ENCODE assay signal across 38 mouse cellular contexts in the genomic region with DNA sequence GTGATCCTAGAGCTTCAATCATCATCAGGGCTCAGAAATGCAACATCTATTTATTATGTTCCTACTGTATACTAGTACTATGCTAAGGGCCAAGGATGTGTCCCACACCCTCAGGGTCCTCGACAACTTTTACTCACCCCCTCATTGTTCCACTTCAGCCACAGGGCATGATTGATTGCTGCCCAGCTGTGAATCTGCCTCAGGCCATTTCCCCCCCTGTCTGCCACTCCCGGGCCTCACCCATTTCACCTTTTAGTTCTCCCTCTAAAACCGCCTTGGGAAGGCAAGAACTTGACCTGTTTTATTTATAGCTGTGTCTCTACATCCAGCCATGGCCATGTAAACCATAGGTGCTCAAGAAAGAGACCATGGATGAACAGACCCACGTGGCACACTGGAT. TPM values are rescaled to one million over a fixed set of nuclear protein-coding genes. Genes with fewer than 3 reads are reported as not detected.
"Had no signal": no experiment of that assay in that cellular context is flagged by ENCODE, and none has a peak within 500 bp of the region (broad histone marks: within the 10 kb centered on the region; RNA-seq: fewer than 3 reads in every experiment).

No protein-coding gene starts in this region.

- H3K36me3 ChIP-seq: liver, embryonic 13.5 days; liver, embryonic 15.5 days; midbrain, embryonic 12.5 days; midbrain, embryonic 13.5 days; midbrain, embryonic 15.5 days had no signal

- H3K27ac ChIP-seq: left cerebral cortex, adult 2 months; limb, embryonic 10.5 days; limb, embryonic 12.5 days; limb, embryonic 13.5 days; limb, embryonic 15.5 days; liver, embryonic 12.5 days; liver, embryonic 13.5 days; liver, embryonic 14.5 days; liver, embryonic 15.5 days; lung, embryonic 15.5 days; macrophage; midbrain, embryonic 10.5 days; midbrain, embryonic 12.5 days; midbrain, embryonic 13.5 days; midbrain, embryonic 15.5 days had no signal

- H3K9ac ChIP-seq: limb, embryonic 12.5 days; limb, embryonic 13.5 days; limb, embryonic 15.5 days; liver, embryonic 12.5 days; liver, embryonic 13.5 days; liver, embryonic 14.5 days; liver, embryonic 15.5 days; liver, postnatal 0 days; lung, embryonic 14.5 days; lung, embryonic 15.5 days; midbrain, embryonic 12.5 days; midbrain, embryonic 13.5 days; midbrain, embryonic 15.5 days had no signal

- H3K4me1 ChIP-seq: limb, embryonic 12.5 days; limb, embryonic 13.5 days; limb, embryonic 15.5 days; lung, embryonic 15.5 days; midbrain, embryonic 12.5 days; midbrain, embryonic 13.5 days; midbrain, embryonic 15.5 days had no signal

- H3K9me3 ChIP-seq: limb, embryonic 10.5 days; limb, embryonic 12.5 days; limb, embryonic 13.5 days; limb, embryonic 15.5 days; liver, embryonic 12.5 days; liver, embryonic 13.5 days; liver, embryonic 15.5 days; lung, embryonic 15.5 days; megakaryocyte, embryonic 14.5 days; midbrain, embryonic 10.5 days; midbrain, embryonic 12.5 days; midbrain, embryonic 13.5 days; midbrain, embryonic 15.5 days had no signal

- ATAC-seq: liver, embryonic 12.5 days; liver, postnatal 0 days; lung, postnatal 0 days; midbrain, embryonic 13.5 days; midbrain, embryonic 15.5 days; midbrain, embryonic 16.5 days had no signal

- H3K4me3 ChIP-seq: left cerebral cortex, adult 2 months; limb, embryonic 10.5 days; limb, embryonic 12.5 days; limb, embryonic 13.5 days; limb, embryonic 15.5 days; liver, embryonic 12.5 days; liver, embryonic 13.5 days; liver, embryonic 15.5 days; lung, embryonic 15.5 days; megakaryocyte, embryonic 14.5 days; midbrain, embryonic 10.5 days; midbrain, embryonic 12.5 days; midbrain, embryonic 13.5 days; midbrain, embryonic 15.5 days; myocyte had no signal

- H3K27me3 ChIP-seq: limb, embryonic 12.5 days; limb, embryonic 13.5 days; limb, embryonic 15.5 days; liver, embryonic 12.5 days; liver, embryonic 13.5 days; liver, embryonic 15.5 days; lung, embryonic 15.5 days; midbrain, embryonic 12.5 days; midbrain, embryonic 13.5 days; midbrain, embryonic 15.5 days had no signal

- DNase-seq: left cerebral cortex, postnatal 4 days; liver; liver, embryonic 13.5 days; liver, postnatal 0 days; lung, adult 18-20 months; lung, adult 2 months; lung, embryonic 14.5 days; lung, postnatal 10 days; lung, postnatal 14 days; lung, postnatal 36 days; lung, postnatal 4 days; midbrain, embryonic 14.5 days had no signal

RNA-seq across cellular contexts. Expression of gene Angptl8, which starts 11.4 kb away (rescaled TPM):
- total RNA-seq: left cerebral cortex, adult 2 months; left cerebral cortex, adult 8-10 months; left cerebral cortex, postnatal 10 days; left cerebral cortex, postnatal 14 days; left cerebral cortex, postnatal 25 days; left cerebral cortex, postnatal 36 days; left cerebral cortex, postnatal 4 days; megakaryocyte-erythroid progenitor cell, adult 5-6 weeks; midbrain, postnatal 0 days; monocyte, adult 5-6 weeks had no signal

RNA-seq across cellular contexts. Expression of gene Kank2, which starts 25.4 kb away (rescaled TPM):
- total RNA-seq: monocyte, adult 5-6 weeks had no signal
